Mouse (Mus musculus) mesoderm, embryonic 11.5 days (tissue): Measurements from ENCODE around the gene Tmprss2.

Source experiments
- DNase-seq: peaks from one replicate; pipeline ENCODE4 v3.0.0-alpha.2; 2012; ENCODE audit warnings: low read depth, low spot score

Tmprss2 gene

DNA sequence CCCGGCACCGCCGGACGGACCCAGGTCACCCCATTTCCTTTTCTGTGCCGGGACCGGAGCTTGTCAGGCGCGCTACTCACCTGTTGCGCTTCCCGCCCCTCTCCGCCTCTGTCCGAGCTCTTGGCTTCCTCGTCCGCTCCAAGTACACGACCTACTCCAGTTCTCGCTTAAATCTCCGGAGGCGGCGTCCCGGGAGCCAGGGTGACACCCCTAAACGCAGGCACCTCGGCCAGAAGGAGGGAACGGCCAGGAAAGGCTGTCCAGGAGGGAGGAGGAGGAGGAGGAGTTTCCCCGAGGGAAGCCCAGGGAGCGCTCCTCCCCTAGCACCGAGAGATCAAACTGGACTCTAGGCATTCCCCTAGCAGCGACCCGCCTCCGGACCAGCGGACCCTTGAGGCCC is at the start of gene Tmprss2:
Gene Tmprss2 (minus strand): TSS at position 257 of the 400 bp plus-strand sequence.
- DNase-seq, result no peak

DNA sequence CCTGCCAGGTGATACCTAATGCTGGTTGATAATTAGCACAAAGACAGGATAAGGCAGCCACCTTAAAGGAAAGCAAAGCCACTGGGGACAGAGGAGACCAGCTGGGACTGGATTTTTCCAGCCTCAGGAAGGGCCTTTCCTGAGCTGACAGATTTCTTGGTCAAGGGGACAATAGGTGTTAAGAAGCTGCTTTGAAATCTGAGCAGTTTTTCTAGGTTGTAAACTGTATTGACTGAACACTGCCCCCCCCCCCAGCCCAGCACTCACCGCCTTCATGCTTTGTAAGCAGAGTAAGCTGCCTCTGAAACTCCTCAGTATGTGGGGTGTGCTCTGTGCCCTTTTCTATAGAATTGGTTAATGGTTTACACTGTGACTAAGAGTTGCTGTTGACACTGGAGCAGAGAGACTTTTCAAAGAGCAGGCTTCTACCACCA is 48.2 kb upstream of the Tmprss2 start:
- no peak for DNase-seq

DNA sequence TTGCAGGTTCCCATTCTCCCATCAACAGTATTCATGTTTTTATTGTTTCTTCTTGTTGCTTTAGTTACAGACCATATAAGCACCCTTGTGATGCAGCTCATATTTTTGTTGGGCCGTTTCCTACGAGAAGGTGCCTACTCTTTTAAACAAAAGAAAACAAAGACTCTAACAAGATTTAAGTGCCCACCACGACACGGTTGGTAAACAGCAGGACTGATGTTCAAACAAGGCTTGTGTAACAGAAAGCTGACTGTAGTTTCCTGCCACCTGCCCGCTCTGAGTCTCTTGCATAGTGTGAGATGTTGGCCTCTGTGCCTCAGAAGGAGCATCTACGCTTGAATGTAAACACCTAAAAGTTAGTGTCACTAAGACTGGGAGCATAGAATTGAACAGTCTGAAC is 47.5 kb upstream of the Tmprss2 start:
- no peak for DNase-seq

DNA sequence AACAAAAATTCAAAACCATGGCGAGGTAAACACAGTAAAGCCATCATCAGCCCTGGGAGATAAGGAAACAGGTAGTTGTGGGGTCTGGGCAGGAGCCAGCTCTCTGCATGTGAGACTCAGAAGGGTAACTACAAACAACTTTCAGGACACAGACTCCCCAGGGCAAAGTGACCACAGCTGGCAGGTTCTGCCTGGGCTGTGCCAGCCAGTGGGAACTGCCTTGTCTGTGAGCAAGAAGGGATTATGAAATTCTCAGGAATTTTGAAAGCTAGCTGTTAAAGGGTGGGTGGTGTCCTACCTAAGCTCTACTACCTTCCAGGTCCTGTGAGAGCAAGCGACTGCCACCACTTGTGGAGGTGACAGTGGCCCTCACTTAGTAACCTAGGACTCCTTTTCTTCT is 44.8 kb upstream of the Tmprss2 start:
- no peak for DNase-seq

DNA sequence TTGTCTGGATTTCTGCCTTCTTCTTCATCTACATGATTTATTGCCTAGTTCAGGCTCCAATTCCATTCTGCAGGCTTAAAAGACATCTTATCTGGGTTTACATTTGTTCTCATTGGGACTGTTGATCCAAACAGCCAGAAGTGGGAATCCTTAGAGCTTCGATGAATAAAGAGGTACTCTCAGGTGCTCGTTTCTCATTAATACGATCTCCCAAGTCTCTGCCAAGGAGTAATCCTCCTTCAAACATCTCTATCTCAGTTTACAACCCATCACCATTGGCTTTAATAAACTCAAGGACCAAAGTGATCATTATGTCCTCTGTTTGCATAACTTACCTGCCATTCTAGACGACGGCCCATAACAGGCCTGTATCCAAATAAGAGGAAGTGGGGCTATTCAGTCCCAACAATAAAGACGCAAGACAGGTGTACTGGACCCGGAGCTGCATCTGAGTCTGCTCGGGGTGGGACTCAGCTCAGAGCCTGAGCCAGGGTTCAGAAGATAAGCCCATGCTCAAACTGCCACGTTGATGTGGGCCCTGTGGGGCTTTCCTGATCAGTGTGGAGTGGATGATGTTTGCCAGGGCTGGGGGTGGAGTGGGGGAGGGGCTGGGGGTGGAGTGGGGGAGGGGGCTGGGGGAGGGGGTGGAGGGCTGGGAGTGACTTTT is 38.7 kb upstream of the Tmprss2 start:
- DNase-seq, result no peak

DNA sequence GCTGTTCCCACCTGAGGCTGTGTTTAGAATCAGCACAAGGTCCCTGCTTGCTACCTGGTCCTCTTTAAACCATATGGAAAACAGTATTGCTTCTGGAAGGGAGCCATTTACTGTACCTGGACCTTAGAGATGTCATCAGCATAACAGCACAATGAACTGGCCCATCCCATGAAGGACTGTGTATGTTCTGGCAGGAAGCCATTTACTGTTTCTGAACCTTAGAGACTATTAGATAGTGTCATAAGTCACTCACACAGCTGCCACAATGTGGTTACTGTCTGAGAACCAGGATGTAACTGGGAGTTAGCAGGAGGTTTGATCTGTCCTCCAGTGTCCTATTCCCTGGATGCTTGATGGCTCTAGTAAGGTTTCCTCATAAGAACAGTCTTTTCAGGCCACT is 33.7 kb upstream of the Tmprss2 start:
- no peak for DNase-seq

DNA sequence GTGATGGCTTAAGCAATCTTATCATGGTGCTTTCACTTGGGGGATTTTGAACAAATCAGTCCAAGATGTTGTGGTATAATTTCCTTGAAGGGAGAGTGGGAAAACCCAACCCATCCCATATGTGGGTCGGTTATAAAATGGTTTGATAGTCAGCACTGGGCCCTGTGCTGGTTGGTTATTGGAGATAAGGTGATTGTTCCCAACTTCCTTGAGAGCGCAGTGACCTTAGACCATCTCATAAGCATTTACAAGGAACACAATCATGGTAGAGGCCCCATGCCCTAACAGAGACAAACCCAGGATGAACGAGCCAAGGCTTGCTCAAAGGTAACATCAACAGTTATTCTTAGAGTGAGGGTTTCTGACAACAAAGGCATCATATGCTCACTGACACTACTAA is 28.6 kb upstream of the Tmprss2 start:
- DNase-seq, result no peak

DNA sequence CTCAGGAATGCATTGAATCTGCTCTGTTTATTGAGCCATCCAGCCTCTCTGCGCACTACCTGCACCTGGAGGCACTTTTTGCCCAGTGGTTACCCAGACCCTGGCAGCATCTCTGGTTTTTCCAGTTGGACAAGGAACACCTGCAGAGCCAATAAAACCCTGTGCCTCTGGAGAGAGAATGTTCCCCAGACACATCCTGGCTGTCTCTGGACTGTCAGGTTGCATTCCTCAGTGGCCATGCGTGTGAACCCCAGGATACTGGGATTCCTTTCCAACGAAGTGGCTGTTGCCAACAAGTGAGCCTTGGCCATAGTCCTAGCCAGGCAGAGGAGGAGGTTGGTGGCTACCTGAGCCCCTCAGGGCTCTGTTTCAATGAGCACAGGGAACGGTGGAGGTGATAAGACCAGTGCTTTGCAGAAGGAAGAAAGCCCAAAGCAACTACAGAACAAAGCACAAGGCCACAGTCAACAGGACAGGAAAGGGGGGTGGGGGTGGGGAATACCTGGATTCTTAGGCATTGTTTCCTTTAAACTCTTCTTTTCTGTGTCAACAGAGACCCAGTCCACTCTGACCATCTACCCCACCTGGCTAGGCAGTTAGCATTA is 22.0 kb upstream of the Tmprss2 start:
- no peak for DNase-seq

DNA sequence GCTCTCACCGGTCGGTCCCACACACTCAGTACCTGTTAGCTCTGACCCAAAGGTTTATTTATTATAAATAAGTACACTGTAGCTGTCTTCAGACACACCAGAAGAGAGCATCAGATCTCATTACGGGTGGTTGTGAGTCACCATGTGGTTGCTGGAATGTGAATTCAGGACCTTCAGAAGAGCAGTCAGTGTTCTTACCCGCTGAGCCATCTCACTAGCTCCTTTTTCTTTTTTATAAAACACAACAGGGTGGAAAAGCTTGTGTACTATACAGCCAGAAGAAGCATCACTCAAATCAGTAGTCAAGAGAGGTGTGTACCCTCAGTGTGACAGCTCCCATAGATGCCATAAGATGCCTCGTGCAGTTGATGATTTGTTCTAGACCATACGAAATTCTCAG is 12.2 kb upstream of the Tmprss2 start:
- no peak for DNase-seq

DNA sequence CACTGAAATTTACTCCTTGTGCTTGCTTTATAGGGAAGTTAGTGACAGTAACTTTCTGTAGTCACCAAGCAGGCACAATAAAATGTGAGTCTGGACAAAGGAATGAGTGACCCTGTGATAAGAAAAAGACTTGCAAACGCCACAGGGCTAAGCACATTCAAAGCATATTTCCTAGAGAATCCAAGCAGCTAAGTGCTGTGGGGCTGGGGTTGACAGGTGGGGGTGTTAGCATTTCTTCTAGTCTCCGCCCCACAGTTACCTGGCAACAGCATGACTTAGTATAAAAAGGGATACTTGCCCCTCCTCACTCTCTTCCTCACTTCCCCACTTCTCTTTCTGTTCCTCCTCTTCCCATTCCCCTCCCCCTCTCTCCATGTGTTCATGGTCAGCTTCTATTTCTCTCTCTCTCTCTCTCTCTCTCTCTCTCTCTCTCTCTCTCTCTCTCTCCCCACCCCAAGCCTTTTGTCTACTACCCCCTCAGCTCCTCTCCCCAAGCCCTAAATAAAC is 11.4 kb upstream of the Tmprss2 start:
- no peak for DNase-seq

DNA sequence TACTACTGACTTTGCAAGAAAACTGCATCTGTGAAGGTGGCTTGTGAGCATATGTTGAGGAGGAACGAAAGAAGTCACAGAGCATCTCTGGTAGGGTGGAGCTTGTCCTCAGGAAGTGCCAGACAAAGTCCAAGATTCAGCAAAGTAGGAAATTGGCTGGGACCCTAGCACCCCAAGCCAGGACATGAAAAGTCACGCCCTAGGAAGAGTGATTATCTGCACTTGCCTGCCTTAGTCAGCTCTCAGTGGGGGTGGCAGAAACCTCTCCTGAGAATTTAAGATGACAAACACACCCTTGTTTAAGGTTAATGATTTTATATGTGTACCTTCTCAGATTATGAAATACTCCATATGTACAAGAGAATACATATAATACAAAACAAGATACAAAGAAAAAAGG is 7.3 kb upstream of the Tmprss2 start:
- DNase-seq, result no peak

DNA sequence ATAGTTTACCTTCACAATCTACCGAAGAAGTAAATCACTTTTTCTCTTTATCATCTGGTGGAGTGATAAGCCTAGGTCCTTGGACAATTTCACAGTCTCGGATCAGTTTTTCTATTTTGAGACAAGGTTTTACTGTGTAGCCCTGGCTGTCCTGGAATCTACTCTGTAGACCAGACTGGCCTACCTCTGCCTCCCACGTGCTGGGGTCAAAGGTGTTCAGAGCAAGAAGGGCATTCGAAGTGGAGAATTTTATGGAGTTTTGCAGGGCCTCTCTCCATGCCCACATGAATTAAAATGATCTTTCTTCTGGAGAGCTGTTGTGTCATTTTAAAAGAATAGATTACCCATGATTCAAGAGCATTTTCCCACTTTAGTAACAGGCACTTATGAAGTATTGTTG is 1.0 kb upstream of the Tmprss2 start:
- DNase-seq, result no peak

DNA sequence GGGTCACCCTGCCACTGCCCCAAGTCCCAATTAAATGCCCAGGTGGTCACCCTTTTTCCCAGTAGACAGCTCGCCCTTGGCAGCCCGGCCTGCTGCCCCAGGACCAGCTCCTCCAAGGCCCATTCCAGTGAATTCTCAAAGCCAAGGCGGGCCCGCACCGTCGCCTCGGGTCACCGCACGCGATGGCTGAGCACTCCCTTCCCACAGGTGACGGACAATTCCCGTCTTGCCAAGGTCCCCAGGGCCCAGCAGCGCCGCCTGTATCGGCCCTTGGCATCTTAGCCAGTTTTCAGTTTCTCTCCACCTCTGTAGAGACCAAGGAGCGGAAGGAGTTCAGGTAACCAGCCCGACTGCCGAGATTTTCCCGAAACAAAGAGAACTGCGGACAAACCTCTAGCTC is 749 bp downstream of the Tmprss2 start:
- no peak for DNase-seq

DNA sequence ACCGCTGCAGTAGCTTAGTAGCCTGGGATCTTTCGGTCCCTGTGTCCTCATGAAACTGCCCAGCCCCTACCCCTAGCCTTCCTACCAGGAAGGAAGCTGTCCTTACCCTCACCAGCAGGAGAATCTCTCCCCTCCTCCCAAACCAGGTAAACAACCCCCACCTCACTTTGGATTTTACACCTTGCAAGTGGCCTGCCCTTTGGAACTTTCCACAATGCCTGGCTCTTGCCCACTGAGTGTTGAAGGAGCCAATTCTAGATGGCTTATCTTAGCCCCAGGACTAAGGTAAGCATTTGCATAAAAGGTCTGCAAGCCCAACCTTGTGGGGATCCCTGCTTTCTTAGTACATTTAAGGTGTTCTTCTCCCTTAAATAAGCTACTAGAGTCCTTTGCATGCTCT is 1.3 kb downstream of the Tmprss2 start:
- no peak for DNase-seq

DNA sequence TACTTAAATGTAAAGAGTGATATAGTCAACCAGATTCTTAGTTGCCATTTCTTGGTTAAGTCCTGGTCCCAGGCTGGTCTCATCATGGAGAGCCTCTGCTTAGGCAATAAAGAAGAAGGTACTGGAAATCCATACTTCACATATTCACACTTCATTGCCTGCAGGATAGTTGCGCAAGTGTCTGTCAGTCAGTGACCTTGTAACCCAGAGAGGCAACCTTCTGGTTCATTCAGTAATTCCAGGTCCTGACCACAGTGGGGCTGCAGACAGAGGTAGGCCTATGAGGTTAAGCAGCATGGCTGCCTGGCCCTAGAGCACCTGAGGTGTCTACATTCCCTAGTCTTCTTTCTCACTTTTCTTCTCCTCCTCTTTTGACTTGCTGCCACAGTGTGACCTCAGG is 3.0 kb downstream of the Tmprss2 start:
- no peak for DNase-seq

DNA sequence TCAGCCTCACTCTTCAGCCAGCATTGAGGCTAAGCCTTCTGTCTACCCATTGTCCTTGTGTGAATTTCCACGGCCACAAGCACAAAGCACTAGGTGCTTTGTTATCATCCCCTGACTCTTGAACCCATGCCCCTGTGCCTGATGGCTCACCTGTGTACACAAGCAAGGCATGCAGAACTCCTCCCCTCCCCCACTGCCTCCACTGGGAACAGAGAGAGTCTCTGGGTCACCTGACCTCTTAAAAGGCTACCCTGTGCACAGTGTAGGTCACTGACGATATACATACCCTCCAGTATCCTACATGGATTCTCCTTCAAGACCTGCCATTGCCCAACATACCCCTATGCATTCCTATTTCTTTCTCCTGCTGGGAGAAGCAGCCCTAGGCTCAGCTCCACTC is 4.2 kb downstream of the Tmprss2 start:
- DNase-seq, result no peak

DNA sequence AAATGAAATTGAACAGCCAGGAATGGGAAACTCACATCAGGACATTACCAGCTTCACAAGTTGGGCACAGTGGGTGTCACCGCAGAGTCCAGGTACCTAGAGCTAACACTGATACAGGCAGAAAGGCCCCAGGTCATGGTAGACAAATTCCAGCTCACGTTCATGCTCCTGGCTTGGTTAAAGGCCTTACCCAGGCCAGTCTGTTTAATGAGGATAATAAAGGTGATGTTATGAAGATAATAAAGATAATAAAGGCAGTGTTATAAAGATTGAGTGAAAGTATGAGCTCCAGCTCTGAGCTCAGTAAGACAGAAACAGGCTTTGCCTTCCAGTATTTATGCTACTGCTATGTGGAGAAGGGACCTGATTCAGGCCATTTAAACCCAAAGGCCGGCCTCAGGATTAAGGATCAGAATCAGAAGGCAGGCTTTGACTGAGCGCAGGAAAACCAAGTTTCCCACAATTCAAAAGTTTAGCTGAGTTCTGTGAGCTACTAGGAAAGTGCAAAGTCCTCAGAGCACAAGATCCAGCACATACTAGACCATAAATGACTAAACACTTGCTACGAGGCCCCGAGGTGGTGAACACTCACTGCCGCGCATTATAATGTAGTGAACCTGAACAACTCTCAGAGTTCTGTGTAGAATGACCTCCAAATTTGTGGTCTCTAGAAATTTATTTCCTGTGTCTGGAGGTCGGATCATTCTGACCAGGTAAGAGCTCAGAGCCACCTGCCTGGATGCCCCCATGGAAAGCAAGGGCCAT is 4.9 kb downstream of the Tmprss2 start:
- no peak for DNase-seq

DNA sequence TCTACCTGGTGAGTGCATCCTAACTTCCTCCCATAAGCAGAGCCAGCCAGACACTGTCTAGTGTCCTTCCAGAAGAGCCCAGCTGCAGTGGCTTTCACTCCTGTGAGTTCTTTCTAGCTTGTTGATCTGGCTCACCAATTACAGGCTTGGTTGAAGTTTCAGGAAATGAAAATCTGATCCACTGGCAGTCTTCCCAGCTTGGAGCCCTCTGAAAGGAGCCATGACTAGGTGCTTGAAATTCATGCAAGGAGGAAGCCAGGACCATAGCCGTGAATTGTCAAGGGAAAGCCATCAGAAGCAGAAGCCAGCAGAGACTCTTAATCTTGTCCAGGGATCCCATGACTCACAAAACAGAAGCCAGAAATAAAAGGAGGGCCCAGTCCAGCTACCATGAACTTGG is 8.7 kb downstream of the Tmprss2 start:
- no peak for DNase-seq

DNA sequence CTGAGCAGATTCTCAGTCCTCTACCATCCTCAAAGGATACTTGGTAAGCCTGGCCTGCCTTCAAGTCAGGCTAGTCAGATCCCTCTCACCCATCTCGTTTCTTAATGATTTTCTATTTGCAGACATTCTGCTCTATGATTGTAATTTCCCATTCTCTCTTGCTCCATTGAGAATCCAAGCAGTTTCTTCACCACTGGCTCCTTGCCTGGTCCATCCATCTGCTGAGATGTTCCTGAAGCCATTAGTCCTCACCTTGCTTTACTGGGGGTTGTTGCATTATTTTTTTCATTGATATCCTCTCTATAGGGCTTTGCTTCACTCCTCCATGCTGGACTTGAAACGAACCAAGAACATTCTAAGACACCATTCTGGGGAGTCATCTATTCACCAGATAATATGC is 10.4 kb downstream of the Tmprss2 start:
- no peak for DNase-seq

DNA sequence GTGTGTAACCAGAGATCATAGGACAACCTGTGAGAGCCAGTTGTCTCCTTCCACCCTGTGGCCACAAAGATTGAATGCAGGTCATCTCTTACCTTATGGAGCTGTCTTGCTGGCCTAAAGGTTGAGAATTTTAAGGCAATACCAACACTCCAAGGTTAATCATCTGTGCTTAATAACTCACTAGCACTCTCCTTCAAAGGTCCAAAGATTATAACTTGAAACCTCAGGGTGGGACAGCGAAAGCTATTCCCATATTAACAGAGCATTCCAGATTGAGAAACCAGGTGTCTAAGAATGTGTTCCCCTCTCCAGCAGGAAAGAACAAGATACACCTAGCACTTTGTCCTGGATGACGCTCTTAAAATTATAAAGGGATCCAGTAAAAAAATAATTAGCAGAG is 12.9 kb downstream of the Tmprss2 start:
- DNase-seq, result no peak

DNA sequence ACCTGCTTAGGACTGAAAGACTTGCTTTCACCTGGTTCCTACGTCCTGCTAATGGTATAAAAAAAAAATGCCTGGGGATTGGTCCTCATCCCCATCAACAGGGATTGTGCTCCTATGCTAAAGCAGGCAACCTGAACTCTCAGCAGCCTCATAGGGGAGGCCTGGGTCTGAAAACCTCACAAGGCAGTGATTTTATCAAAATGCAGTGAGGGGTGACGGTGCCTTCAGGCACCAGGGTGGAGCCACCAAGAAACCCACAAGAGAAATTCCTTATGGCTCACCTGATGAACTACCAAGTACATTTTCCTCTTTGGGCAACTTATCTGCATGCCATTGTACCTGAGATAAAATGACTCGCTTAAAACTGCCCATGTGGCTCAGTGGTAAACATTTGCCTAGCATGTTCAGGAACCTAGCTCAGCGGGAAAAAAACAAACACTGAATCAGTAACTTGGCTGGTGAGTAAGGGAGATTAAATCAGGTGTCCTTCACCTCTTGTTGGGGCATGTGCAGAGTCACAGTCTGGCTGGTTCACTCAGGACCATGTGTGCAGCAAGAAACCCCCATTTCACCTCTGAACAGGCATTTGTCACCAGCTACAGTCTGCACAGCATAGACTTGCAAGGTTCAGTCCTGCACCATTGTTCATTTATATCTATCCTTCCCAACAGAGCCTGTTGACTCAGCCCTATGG is 17.0 kb downstream of the Tmprss2 start:
- DNase-seq, result no peak

DNA sequence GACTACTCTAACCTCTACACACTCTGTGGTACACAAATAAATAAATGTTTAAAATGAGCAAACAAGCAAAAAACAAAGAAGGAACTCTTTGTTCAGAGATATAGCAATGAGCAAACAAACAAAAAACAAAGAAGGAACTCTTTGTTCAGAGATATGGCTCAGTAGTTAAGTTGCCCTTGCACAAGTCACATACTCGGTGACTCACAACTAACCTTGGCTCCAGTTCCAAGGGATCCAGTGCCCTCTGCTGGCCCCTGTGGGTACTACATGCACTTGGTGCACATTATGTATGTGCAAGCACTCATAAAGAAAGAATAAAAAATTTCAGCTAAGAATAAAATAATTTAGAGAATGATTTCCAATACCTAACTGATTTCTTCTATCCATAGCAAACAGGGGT is 17.9 kb downstream of the Tmprss2 start:
- DNase-seq, result peak; percentile 83
